In genomic region chr5:137481897-137482296, GRCm38 (mm10) we compare ENCODE assay signal across 12 mouse cellular contexts. TPM values are rescaled to one million over a fixed set of nuclear protein-coding genes. Genes with fewer than 3 reads are reported as not detected.
A peak's percentile ranks its signal among the peaks of the same experiment; 100 is the strongest.
DNase-seq lines count a peak whose midpoint lies in the region; ATAC-seq and TF ChIP-seq lines count a peak whose summit lies in the region.
"Had no signal": no experiment of that assay in that cellular context is flagged by ENCODE, and none has a peak within 500 bp of the region (broad histone marks: within the 10 kb centered on the region; RNA-seq: fewer than 3 reads in every experiment).

No protein-coding gene starts in this region.

- DNase-seq in hindbrain, postnatal 0 days (ENCODE audit: low spot score), result peak; percentile 16
- peak; percentile 56 for DNase-seq in right cerebral cortex, postnatal 10 days (ENCODE audit: low spot score in 2 of 2)
- DNase-seq in right cerebral cortex, postnatal 36 days (ENCODE audit: low spot score in 2 of 2), result no peak
- no peak for DNase-seq in stomach, postnatal 0 days (ENCODE audit: low spot score)
- DNase-seq in spleen, postnatal 10 days (ENCODE audit: low spot score in 2 of 2), result no peak
- no peak for DNase-seq in urinary bladder, postnatal 36 days (ENCODE audit: low spot score in 2 of 2)

- H3K4me2 ChIP-seq in hindbrain, postnatal 0 days (ENCODE audit: low read depth, low read length), result no peak overlapping the region
- H3K4me2 ChIP-seq in hindbrain, embryonic 13.5 days, result no peak overlapping the region
- H3K4me2 ChIP-seq in intestine, embryonic 16.5 days (ENCODE audit: low read depth, low read length), result no peak overlapping the region
- H3K4me2 ChIP-seq in stomach, postnatal 0 days (replicated peaks; ENCODE audit: low read depth), result no peak overlapping the region
- H3K4me2 ChIP-seq: hindbrain, embryonic 15.5 days; midbrain, embryonic 11.5 days had no signal

- WGBS in hindbrain, postnatal 0 days, result 11% methylated on average over 8 of the region's 8 CpGs
- WGBS in hindbrain, embryonic 13.5 days, result 10% methylated on average over 8 of the region's 8 CpGs
- WGBS in intestine, embryonic 16.5 days, result 41% methylated on average over 8 of the region's 8 CpGs
- 39% methylated on average over 8 of the region's 8 CpGs for WGBS in stomach, postnatal 0 days

- no peaks in the 10 kb centered on the region; the same call in 1 of the 2 replicates for H3K4me1 ChIP-seq in hindbrain, postnatal 0 days (ENCODE audit: insufficient read depth, low read length)
- peaks cover 17% of the 10 kb centered on the region for H3K4me1 ChIP-seq in hindbrain, embryonic 13.5 days (replicated peaks)
- H3K4me1 ChIP-seq in intestine, embryonic 16.5 days (ENCODE audit: control insufficient read depth, insufficient read depth, low read length), result 0 out of 2 replicates have a peak, but pooled peaks cover 3% of the 10 kb centered on the region
- no peaks in the 10 kb centered on the region for H3K4me1 ChIP-seq in stomach, postnatal 0 days (replicated peaks; ENCODE audit: control insufficient read depth, insufficient read depth)

- H3K4me3 ChIP-seq in hindbrain, postnatal 0 days (ENCODE audit: low read length), result no peak overlapping the region
- no peak overlapping the region for H3K4me3 ChIP-seq in hindbrain, embryonic 13.5 days
- H3K4me3 ChIP-seq in intestine, embryonic 16.5 days (ENCODE audit: low read length), result no peak overlapping the region
- no peak overlapping the region for H3K4me3 ChIP-seq in stomach, postnatal 0 days (ENCODE audit: low read depth, low read length)
- H3K4me3 ChIP-seq: hindbrain, embryonic 15.5 days had no signal

- no peaks in the 10 kb centered on the region for H3K9me3 ChIP-seq in hindbrain, postnatal 0 days (ENCODE audit: low read length)
- no peaks in the 10 kb centered on the region for H3K9me3 ChIP-seq in hindbrain, embryonic 13.5 days
- no peaks in the 10 kb centered on the region for H3K9me3 ChIP-seq in intestine, embryonic 16.5 days (ENCODE audit: control insufficient read depth, low read length)
- no peaks in the 10 kb centered on the region for H3K9me3 ChIP-seq in stomach, postnatal 0 days (ENCODE audit: control insufficient read depth, low read length)
- H3K9me3 ChIP-seq: hindbrain, embryonic 15.5 days had no signal

- H3K27me3 ChIP-seq in hindbrain, postnatal 0 days (ENCODE audit: insufficient read depth, low read length), result peaks cover 7% of the 10 kb centered on the region; the same call in 1 of the 2 replicates
- H3K27me3 ChIP-seq in hindbrain, embryonic 13.5 days, result peaks cover 25% of the 10 kb centered on the region; the same call in 1 of the 2 replicates
- peaks cover 11% of the 10 kb centered on the region for H3K27me3 ChIP-seq in intestine, embryonic 16.5 days (replicated peaks; ENCODE audit: control insufficient read depth, insufficient read depth, low read length)
- H3K27me3 ChIP-seq in stomach, postnatal 0 days (ENCODE audit: control insufficient read depth, insufficient read depth, low read length), result 0 out of 2 replicates have a peak, but pooled peaks cover 2% of the 10 kb centered on the region
- H3K27me3 ChIP-seq: hindbrain, embryonic 15.5 days had no signal

- ATAC-seq in hindbrain, postnatal 0 days, result no peak
- ATAC-seq in hindbrain, embryonic 13.5 days (ENCODE audit: low FRiP score), result no peak
- ATAC-seq in intestine, embryonic 16.5 days, result peak; percentile 43; the same call in 1 of the 2 replicates
- peak; percentile 25; the same call in 1 of the 2 replicates for ATAC-seq in stomach, postnatal 0 days (ENCODE audit: low FRiP score, low TSS enrichment)

- no peak for TF ChIP-seq CTCF in hindbrain, postnatal 0 days (IDR thresholded peaks at IDR 0.05; ENCODE audit: low read depth)
- TF ChIP-seq CTCF in stomach, postnatal 0 days (IDR thresholded peaks at IDR 0.05; ENCODE audit: low read depth), result no peak

- H3K27ac ChIP-seq in hindbrain, postnatal 0 days, result no peak overlapping the region
- no peak overlapping the region for H3K27ac ChIP-seq in hindbrain, embryonic 13.5 days
- H3K27ac ChIP-seq in intestine, embryonic 16.5 days (ENCODE audit: low read length), result no peak overlapping the region
- H3K27ac ChIP-seq in stomach, postnatal 0 days (replicated peaks), result no peak overlapping the region
- H3K27ac ChIP-seq: hindbrain, embryonic 15.5 days had no signal

- no peak overlapping the region for H3K9ac ChIP-seq in hindbrain, postnatal 0 days (replicated peaks; ENCODE audit: low read length)
- H3K9ac ChIP-seq in hindbrain, embryonic 13.5 days, result no peak overlapping the region
- no peak overlapping the region for H3K9ac ChIP-seq in intestine, embryonic 16.5 days (ENCODE audit: low read depth, low read length)
- H3K9ac ChIP-seq in stomach, postnatal 0 days (ENCODE audit: low read length), result no peak overlapping the region
- H3K9ac ChIP-seq: hindbrain, embryonic 15.5 days had no signal

- TF ChIP-seq EP300 in stomach, postnatal 0 days (optimal IDR thresholded peaks at IDR 0.05), result no peak

- H3K36me3 ChIP-seq in hindbrain, postnatal 0 days (ENCODE audit: insufficient read depth, low read length), result no peaks in the 10 kb centered on the region
- no peaks in the 10 kb centered on the region for H3K36me3 ChIP-seq in hindbrain, embryonic 13.5 days
- H3K36me3 ChIP-seq in intestine, embryonic 16.5 days (ENCODE audit: control insufficient read depth, insufficient read depth, low read length), result no peaks in the 10 kb centered on the region
- H3K36me3 ChIP-seq in stomach, postnatal 0 days (ENCODE audit: control insufficient read depth, insufficient read depth, low read length), result no peaks in the 10 kb centered on the region
- H3K36me3 ChIP-seq: hindbrain, embryonic 15.5 days had no signal

RNA-seq across cellular contexts. Expression of gene Zan, which starts 5.0 kb away (rescaled TPM):
- 0.43 and 1.6 TPM in 2 replicates for total RNA-seq in hindbrain, postnatal 0 days (2014; rRNA removed)
- 0.15 and 0.25 TPM in 2 replicates for polyA plus RNA-seq in hindbrain, postnatal 0 days (2015; fragmentation: Nextera tagmentation; extraction: Ambion mirVana)
- polyA plus RNA-seq in hindbrain, embryonic 13.5 days (2015; fragmentation: Nextera tagmentation; extraction: Ambion mirVana), result 0.06 and 0.08 TPM in 2 replicates
- polyA plus RNA-seq in intestine, embryonic 16.5 days (2015; fragmentation: Nextera tagmentation; extraction: Ambion mirVana), result 0.89 and 0.92 TPM in 2 replicates
- polyA plus RNA-seq in stomach, postnatal 0 days (2015; fragmentation: Nextera tagmentation; extraction: Ambion mirVana), result 0.79 and 0.96 TPM in 2 replicates

RNA-seq across cellular contexts. Expression of gene Pop7, which starts 20.4 kb away (rescaled TPM):
- total RNA-seq in hindbrain, postnatal 0 days (2014; rRNA removed), result 62.1 and 83.5 TPM in 2 replicates
- 82.2 and 85.3 TPM in 2 replicates for polyA plus RNA-seq in hindbrain, postnatal 0 days (2015; fragmentation: Nextera tagmentation; extraction: Ambion mirVana)
- polyA plus RNA-seq in hindbrain, embryonic 13.5 days (2015; fragmentation: Nextera tagmentation; extraction: Ambion mirVana), result 82.2 and 85.1 TPM in 2 replicates
- polyA plus RNA-seq in intestine, embryonic 16.5 days (2015; fragmentation: Nextera tagmentation; extraction: Ambion mirVana), result 58.6 and 62.1 TPM in 2 replicates
- 37.9 and 39.9 TPM in 2 replicates for polyA plus RNA-seq in stomach, postnatal 0 days (2015; fragmentation: Nextera tagmentation; extraction: Ambion mirVana)

RNA-seq across cellular contexts. Expression of gene Gigyf1, which starts 36.5 kb away (rescaled TPM):
- 20.3 and 21.4 TPM in 2 replicates for total RNA-seq in hindbrain, postnatal 0 days (2014; rRNA removed)
- 15.1 and 16.2 TPM in 2 replicates for polyA plus RNA-seq in hindbrain, postnatal 0 days (2015; fragmentation: Nextera tagmentation; extraction: Ambion mirVana)
- 17.9 and 19.5 TPM in 2 replicates for polyA plus RNA-seq in hindbrain, embryonic 13.5 days (2015; fragmentation: Nextera tagmentation; extraction: Ambion mirVana)
- polyA plus RNA-seq in intestine, embryonic 16.5 days (2015; fragmentation: Nextera tagmentation; extraction: Ambion mirVana), result 7.4 and 7.8 TPM in 2 replicates
- polyA plus RNA-seq in stomach, postnatal 0 days (2015; fragmentation: Nextera tagmentation; extraction: Ambion mirVana), result 5.2 and 6.0 TPM in 2 replicates

RNA-seq across cellular contexts. Expression of gene Epo, which starts 51.1 kb away (rescaled TPM):
- not detected in 2 replicates for total RNA-seq in hindbrain, postnatal 0 days (2014; rRNA removed)
- polyA plus RNA-seq in hindbrain, postnatal 0 days (2015; fragmentation: Nextera tagmentation; extraction: Ambion mirVana), result not detected in 2 replicates
- not detected in 2 replicates for polyA plus RNA-seq in hindbrain, embryonic 13.5 days (2015; fragmentation: Nextera tagmentation; extraction: Ambion mirVana)
- 0.20 and 0.40 TPM in 2 replicates for polyA plus RNA-seq in intestine, embryonic 16.5 days (2015; fragmentation: Nextera tagmentation; extraction: Ambion mirVana)
- not detected in 2 replicates for polyA plus RNA-seq in stomach, postnatal 0 days (2015; fragmentation: Nextera tagmentation; extraction: Ambion mirVana)
- total RNA-seq: adrenal gland, postnatal 4 days; left cerebral cortex, postnatal 10 days had no signal
- polyA plus RNA-seq: hindbrain, embryonic 15.5 days had no signal

RNA-seq across cellular contexts. Expression of gene Gnb2, which starts 51.4 kb away (rescaled TPM):
- total RNA-seq in hindbrain, postnatal 0 days (2014; rRNA removed), result 1,135 and 1,251 TPM in 2 replicates
- polyA plus RNA-seq in hindbrain, postnatal 0 days (2015; fragmentation: Nextera tagmentation; extraction: Ambion mirVana), result 570 and 592 TPM in 2 replicates
- polyA plus RNA-seq in hindbrain, embryonic 13.5 days (2015; fragmentation: Nextera tagmentation; extraction: Ambion mirVana), result 529 and 536 TPM in 2 replicates
- polyA plus RNA-seq in intestine, embryonic 16.5 days (2015; fragmentation: Nextera tagmentation; extraction: Ambion mirVana), result 354 and 363 TPM in 2 replicates
- 345 and 374 TPM in 2 replicates for polyA plus RNA-seq in stomach, postnatal 0 days (2015; fragmentation: Nextera tagmentation; extraction: Ambion mirVana)

Comparison
In these comparisons a context has a peak if more than half of its experiments do, and no peak if none do; other contexts are left out.
1. DNase-seq: peak in hindbrain, postnatal 0 days (single experiment) and right cerebral cortex, postnatal 10 days (2 of 2); none in right cerebral cortex, postnatal 36 days (0 of 2), stomach, postnatal 0 days (single experiment), spleen, postnatal 10 days (0 of 2) and urinary bladder, postnatal 36 days (0 of 2).
2. ATAC-seq: peak in intestine, embryonic 16.5 days (single experiment) and stomach, postnatal 0 days (single experiment); none in hindbrain, postnatal 0 days (single experiment) and hindbrain, embryonic 13.5 days (single experiment).